Mouse (Mus musculus): ENCODE measurements around the gene Elp1. TPM values are rescaled to one million over a fixed set of nuclear protein-coding genes. Genes with fewer than 3 reads are reported as not detected.

Elp1 gene
- 22.7 and 24.3 TPM in 2 replicates for polyA plus RNA-seq (2015; fragmentation: Nextera tagmentation; extraction: Ambion mirVana)

GRCm38 (mm10) chr4:56801907-56802668 is at the start of gene Elp1, which contains the start of gene Fam206a:
TSS of gene Elp1 (minus strand) at chr4:56802331.
TSS of gene Fam206a (plus strand) at chr4:56802345.
- peak; percentile 93 for DNase-seq (ENCODE audit: low spot score)

- DNase-seq (ENCODE audit: low spot score), result no peak
These were observed 48.6 kb upstream of the Elp1 start for GRCm38 (mm10) chr4:56850724-56851123.

- no peak for DNase-seq (ENCODE audit: low spot score)
These were observed 45.9 kb upstream of the Elp1 start for GRCm38 (mm10) chr4:56848044-56848443.

- DNase-seq (ENCODE audit: low spot score), result no peak
These were observed 45.3 kb upstream of the Elp1 start for GRCm38 (mm10) chr4:56847400-56847799.

GRCm38 (mm10) chr4:56845896-56846533 is 43.9 kb upstream of the Elp1 start:
- no peak for DNase-seq (ENCODE audit: low spot score)

- no peak for DNase-seq (ENCODE audit: low spot score)
These were observed 42.8 kb upstream of the Elp1 start for GRCm38 (mm10) chr4:56844911-56845310.

- DNase-seq (ENCODE audit: low spot score), result no peak
These were observed 41.8 kb upstream of the Elp1 start for GRCm38 (mm10) chr4:56843963-56844362.

GRCm38 (mm10) chr4:56842501-56842900 is 40.4 kb upstream of the Elp1 start:
- DNase-seq (ENCODE audit: low spot score), result no peak

- no peak for DNase-seq (ENCODE audit: low spot score)
These were observed 38.2 kb upstream of the Elp1 start for GRCm38 (mm10) chr4:56840297-56840696.

- no peak for DNase-seq (ENCODE audit: low spot score)
These were observed 35.5 kb upstream of the Elp1 start for GRCm38 (mm10) chr4:56837661-56838060.

GRCm38 (mm10) chr4:56831998-56832397 is 29.9 kb upstream of the Elp1 start:
- DNase-seq (ENCODE audit: low spot score), result no peak

- no peak for DNase-seq (ENCODE audit: low spot score)
These were observed 29.0 kb upstream of the Elp1 start for GRCm38 (mm10) chr4:56831013-56831609.

GRCm38 (mm10) chr4:56829511-56829921 is 27.4 kb upstream of the Elp1 start:
- no peak for DNase-seq (ENCODE audit: low spot score)

GRCm38 (mm10) chr4:56828932-56829331 is 26.8 kb upstream of the Elp1 start:
- DNase-seq (ENCODE audit: low spot score), result no peak

- DNase-seq (ENCODE audit: low spot score), result no peak
These were observed 22.1 kb upstream of the Elp1 start for GRCm38 (mm10) chr4:56824231-56824630.

GRCm38 (mm10) chr4:56820017-56820550 is 18.0 kb upstream of the Elp1 start:
- DNase-seq (ENCODE audit: low spot score), result no peak

GRCm38 (mm10) chr4:56815131-56815530 is 13.0 kb upstream of the Elp1 start:
- DNase-seq (ENCODE audit: low spot score), result no peak

- DNase-seq (ENCODE audit: low spot score), result no peak
These were observed 10.0 kb upstream of the Elp1 start for GRCm38 (mm10) chr4:56812096-56812495.

- DNase-seq (ENCODE audit: low spot score), result no peak
These were observed 9.5 kb upstream of the Elp1 start for GRCm38 (mm10) chr4:56811642-56812041.

GRCm38 (mm10) chr4:56809050-56809449 is 6.9 kb upstream of the Elp1 start:
- DNase-seq (ENCODE audit: low spot score), result no peak

GRCm38 (mm10) chr4:56802669-56803150 is 579 bp upstream of the Elp1 start:
- DNase-seq (ENCODE audit: low spot score), result no peak

- peak; percentile 14 for DNase-seq (ENCODE audit: low spot score)
These were observed 10.8 kb downstream of the Elp1 start for GRCm38 (mm10) chr4:56791373-56791772.
